Mouse (Mus musculus): ENCODE measurements around the gene F11r.

DNA sequence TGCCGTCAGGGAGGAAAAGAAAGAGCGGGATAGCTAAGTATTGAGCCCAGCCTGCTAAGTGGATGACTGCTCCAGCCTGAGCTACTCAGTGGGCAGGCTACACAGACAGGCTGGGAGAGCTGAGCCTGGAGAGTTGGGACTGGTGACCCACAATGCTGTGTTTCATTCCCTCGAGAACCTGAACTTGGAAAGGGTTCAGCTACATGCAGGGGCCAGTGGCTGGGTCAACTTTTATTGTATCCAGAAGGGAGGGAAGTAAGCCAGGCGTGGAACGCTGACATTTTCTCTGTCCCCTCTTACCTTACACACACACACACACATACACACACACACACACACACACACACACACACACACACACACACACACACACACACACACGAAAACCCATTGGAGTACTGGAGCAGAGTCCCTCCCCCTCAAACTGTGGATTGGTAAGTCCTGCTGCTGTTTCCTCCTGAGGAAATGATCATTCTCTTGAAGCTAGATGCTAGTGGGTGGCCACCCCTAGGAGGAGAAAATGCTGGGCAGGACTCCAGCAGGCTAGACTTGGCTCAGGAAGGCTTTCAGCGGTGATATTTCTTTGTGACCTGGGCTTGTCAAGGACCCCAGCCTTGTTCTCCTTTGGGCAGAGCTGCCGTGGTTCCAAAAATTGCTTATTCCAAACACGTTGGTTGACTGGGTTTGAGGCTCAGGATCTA, 2.8 kb downstream of the F11r start:
- no peak for TF ChIP-seq POLR2A (IDR thresholded peaks at IDR 0.05; ENCODE audit: borderline replicate concordance, insufficient read depth, low read length)
- TF ChIP-seq CTCF (IDR thresholded peaks at IDR 0.05; ENCODE audit: borderline replicate concordance, insufficient read depth, low read depth, low read length), result no peak

Measured in cerebellum, adult 2 months (tissue).